Mouse (Mus musculus) ES-E14 (cell line): ENCODE measurements around the gene Tbc1d20. TPM values are rescaled to one million over a fixed set of nuclear protein-coding genes. Genes with fewer than 3 reads are reported as not detected.
"Not testable (repeated sequence)": the region's sequence is repeated elsewhere in the genome, so short reads cannot be mapped to it uniquely, and the experiment has no call there.

Experiments used
- DNase-seq: peaks from one replicate; pipeline ENCODE4 v3.0.0-alpha.2; 2013; ENCODE audit warnings: low read depth, low spot score
- H3K27ac ChIP-seq: 2 replicates; pipeline ENCODE4 v1.5.1; 2012; ENCODE audit warnings: low read depth, mild to moderate bottlenecking, low read length, moderate library complexity, mixed read lengths; ENCODE audit not compliant: poor library complexity, insufficient read depth, severe bottlenecking
- H3K36me3 ChIP-seq: 2 replicates; pipeline ENCODE4 v1.6.1; 2012; ENCODE audit warnings: mild to moderate bottlenecking, low read length, moderate library complexity, mixed read lengths; ENCODE audit not compliant: control insufficient read depth, poor library complexity, insufficient read depth, severe bottlenecking
- H3K4me1 ChIP-seq, 2 experiments: fragments of 150-350 bp in 1 of 2; sonication (generic) in 1 of 2; 2 replicates each; pipeline ENCODE4 v1.6.1; 2012; ENCODE audit warnings: low read length in 2 of 2, mild to moderate bottlenecking in 1 of 2, mixed read lengths in 1 of 2; ENCODE audit not compliant: control insufficient read depth in 2 of 2, insufficient read depth in 2 of 2, poor library complexity in 1 of 2
- H3K4me3 ChIP-seq, 2 experiments: fragments of 150-350 bp in 1 of 2; sonication (generic) in 1 of 2; 2 replicates each; pipeline ENCODE4 v1.5.1; 2012; ENCODE audit warnings: low read length in 2 of 2, low read depth in 1 of 2, mild to moderate bottlenecking in 1 of 2, mixed read lengths in 1 of 2; ENCODE audit not compliant: insufficient read depth in 1 of 2, poor library complexity in 1 of 2, severe bottlenecking in 1 of 2
- H3K9ac ChIP-seq: 2 replicates; pipeline ENCODE4 v1.6.1; 2012; ENCODE audit warnings: low read depth, mild to moderate bottlenecking, low read length, mixed read lengths; ENCODE audit not compliant: poor library complexity, insufficient read depth, severe bottlenecking
- H3K9me3 ChIP-seq: fragments of 150-350 bp; sonication (generic); 2 replicates; pipeline ENCODE4 v1.6.1; 2012; ENCODE audit warnings: low read depth, mild to moderate bottlenecking, low read length; ENCODE audit not compliant: control insufficient read depth, insufficient read depth
- CHD2 ChIP-seq: IDR thresholded peaks from 2 replicates; pipeline ENCODE4 v1.6.1; 2014; ENCODE audit warnings: mild to moderate bottlenecking, low read depth, low read length, inconsistent platforms
- HCFC1 ChIP-seq: IDR thresholded peaks from 2 replicates; pipeline ENCODE4 v1.6.1; 2012; ENCODE audit warnings: low read length, inconsistent platforms, borderline replicate concordance; ENCODE audit not compliant: insufficient read depth
- MAFK ChIP-seq: IDR thresholded peaks from 2 replicates; pipeline ENCODE4 v1.6.1; 2014; ENCODE audit warnings: mild to moderate bottlenecking, low read depth, low read length, inconsistent platforms; ENCODE audit not compliant: insufficient read depth
- ZC3H11A ChIP-seq: IDR thresholded peaks from 2 replicates; pipeline ENCODE4 v1.6.1; 2012; ENCODE audit warnings: low read depth, mild to moderate bottlenecking, inconsistent platforms, low read length, borderline replicate concordance
- ZNF384 ChIP-seq: IDR thresholded peaks from 2 replicates; pipeline ENCODE4 v1.6.1; 2012; ENCODE audit warnings: low read depth, low read length, inconsistent platforms
- in situ Hi-C, 2 experiments: fragments of 600-800 bp; cut with MboI; formaldehyde crosslinking; loops; one replicate each; pipeline ENCODE4 v1.15.1; 2025; ENCODE audit warnings: low sequenced_read_pairs in 2 of 2, inconsistent platforms in 1 of 2; ENCODE audit not compliant: unreplicated experiment in 2 of 2
- total RNA-seq: library from RNA; depleted of rRNA; stranded (reverse); fragments of 300-350 nt; gene quantifications from 2 replicates; pipeline ENCODE4 v1.2.3, GENCODE M21; 2012

Gene Tbc1d20
- total RNA-seq, 1 experiment, result 20.2 TPM

- DNase-seq, result no peak
- no peaks in the 10 kb centered on the region for H3K9me3 ChIP-seq
- H3K36me3 ChIP-seq, result no peaks in the 10 kb centered on the region
- H3K27ac ChIP-seq, result peak overlapping the region; percentile 98
- H3K4me1 ChIP-seq, result peaks cover 12 to 15% of the 10 kb centered on the region in 2 experiments
- peak overlapping the region; percentile 68 for H3K9ac ChIP-seq
- in situ Hi-C loops, result no loop called here
- TF ChIP-seq CHD2, result no peak
- H3K4me3 ChIP-seq, result peak overlapping the region; percentile 19 to 54
These were observed 55.6 kb downstream of the Tbc1d20 start for GRCm38 (mm10) chr2:152349205-152349604.

GRCm38 (mm10) chr2:152349842-152350540 is 56.4 kb downstream of the Tbc1d20 start:
- Histone ChIP-seq H3K27ac (peak overlapping the region; percentile 98), H3K4me1 (peaks cover 12 to 14% of the 10 kb centered on the region in 2 experiments), H3K9ac (peak overlapping the region; percentile 81), H3K9me3 (no peaks in the 10 kb centered on the region), H3K4me3 (peak overlapping the region; percentile 27 to 54), H3K36me3 (no peaks in the 10 kb centered on the region)
- no peak for TF ChIP-seq ZC3H11A
- no peak for TF ChIP-seq CHD2
- TF ChIP-seq ZNF384, result peak; percentile 89
- TF ChIP-seq HCFC1, result peak; percentile 40; the same call in 1 of the 2 replicates
- peak; percentile 95 for TF ChIP-seq MAFK
- in situ Hi-C loops, result no loop called here
- peak; percentile 73 for DNase-seq

- Histone ChIP-seq H3K27ac (no peak overlapping the region), H3K36me3 (no peaks in the 10 kb centered on the region), H3K4me1 (peaks cover 0 to 20% of the 10 kb centered on the region in 2 experiments; a peak in 1 of 4 replicates), H3K9me3 (no peaks in the 10 kb centered on the region), H3K4me3 (no peak overlapping the region), H3K9ac (no peak overlapping the region)
- TF ChIP-seq ZC3H11A (no peak), MAFK (no peak), HCFC1 (no peak), ZNF384 (no peak), CHD2 (no peak)
- in situ Hi-C loops, result no loop called here
- DNase-seq, result no peak
These were observed 63.6 kb downstream of the Tbc1d20 start for GRCm38 (mm10) chr2:152357254-152357653.

- H3K36me3 ChIP-seq, H3K4me3 ChIP-seq, in situ Hi-C loops, H3K9me3 ChIP-seq, H3K27ac ChIP-seq, H3K9ac ChIP-seq, DNase-seq: not testable (repeated sequence)
- peaks cover under 1 to 22% of the 10 kb centered on the region in 2 experiments; a peak in 2 of 4 replicates for H3K4me1 ChIP-seq
These were observed 65.3 kb downstream of the Tbc1d20 start for GRCm38 (mm10) chr2:152358977-152359376.

- Histone ChIP-seq H3K4me3 (no peak overlapping the region), H3K36me3 (no peaks in the 10 kb centered on the region), H3K9me3 (no peaks in the 10 kb centered on the region), H3K4me1 (peaks cover 2 to 22% of the 10 kb centered on the region in 2 experiments; a peak in 2 of 4 replicates), H3K9ac (no peak overlapping the region), H3K27ac (no peak overlapping the region)
- DNase-seq, result no peak
- TF ChIP-seq HCFC1 (no peak), MAFK (no peak), ZNF384 (no peak), ZC3H11A (no peak), CHD2 (no peak)
- in situ Hi-C loops, result loop anchor here in 1 of 2 experiments (10.0 kb wide), 1 partner anchor 335 kb away; no protein-coding TSS in a partner anchor
These were observed 66.0 kb downstream of the Tbc1d20 start for GRCm38 (mm10) chr2:152359616-152360015.
